Mouse (Mus musculus): ENCODE measurements around the gene Kctd6. TPM values are rescaled to one million over a fixed set of nuclear protein-coding genes. Genes with fewer than 3 reads are reported as not detected.
A peak's percentile ranks its signal among the peaks of the same experiment; 100 is the strongest.
"Not testable (repeated sequence)": the region's sequence is repeated elsewhere in the genome, so short reads cannot be mapped to it uniquely, and the experiment has no call there.

Gene Kctd6
- 1 to 10 TPM; 8.8 to 9.3 TPM for total RNA-seq (2021)
- long read RNA-seq, experiment 1, transcript Kctd6-201 (3 exons, 1,650 nt): major isoform, 18 of 20 reads
- long read RNA-seq, experiment 1, partial matches to known transcripts: 0 of 20 reads
- long read RNA-seq, experiment 1, other reads (novel, unspliced or antisense): 2 of 20 reads
- long read RNA-seq, experiment 2, transcript Kctd6-201 (3 exons, 1,650 nt): major isoform, 12 of 13 reads
- long read RNA-seq, experiment 2, partial matches to known transcripts: 0 of 13 reads
- long read RNA-seq, experiment 2, other reads (novel, unspliced or antisense): 1 of 13 reads

DNA sequence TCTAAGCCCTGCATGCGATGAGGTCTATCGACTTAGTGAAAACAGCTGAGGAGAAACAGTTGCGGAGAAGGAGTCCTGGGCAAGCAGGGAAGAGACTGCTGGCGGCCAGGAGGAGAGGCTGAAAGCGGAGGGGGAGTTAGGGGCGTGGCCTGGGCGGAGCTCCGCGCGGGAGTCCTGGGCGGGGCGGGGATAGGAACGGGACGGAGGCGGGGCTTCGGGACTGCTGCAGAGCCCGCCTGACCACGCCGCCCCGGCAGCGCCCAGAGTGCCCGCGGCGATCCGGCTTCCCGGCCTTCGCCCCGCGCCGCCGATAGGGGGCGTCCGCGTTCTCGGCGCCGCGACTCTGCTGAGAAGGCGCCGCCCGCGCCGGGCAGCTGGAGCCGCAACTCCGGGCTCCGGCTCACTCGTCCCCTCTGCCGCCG is at the start of gene Kctd6:
Gene Kctd6, plus strand, starts transcription at position 338 of the 422 bp plus-strand sequence.
- DNase-seq: peak; percentile 100

DNA sequence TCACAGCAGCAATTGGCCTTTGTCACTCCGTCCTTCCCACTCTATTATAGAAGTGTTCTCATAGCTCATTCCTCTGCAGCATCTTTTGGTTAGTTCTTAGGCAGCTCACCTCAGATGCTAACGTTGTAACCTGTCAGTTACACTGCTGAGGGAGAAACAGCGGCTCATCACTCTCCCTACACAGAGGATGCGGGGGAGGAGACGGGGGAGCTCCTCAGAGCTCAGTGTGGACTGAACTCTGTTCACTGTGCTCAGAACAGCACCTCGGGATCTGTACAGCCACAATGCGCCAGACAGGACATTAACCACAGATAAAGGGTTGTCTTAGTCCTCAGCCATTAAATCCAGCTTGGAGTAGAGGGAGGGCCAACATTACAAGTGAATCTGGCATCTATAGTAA is 49.5 kb upstream of the Kctd6 start:
- DNase-seq: no peak

DNA sequence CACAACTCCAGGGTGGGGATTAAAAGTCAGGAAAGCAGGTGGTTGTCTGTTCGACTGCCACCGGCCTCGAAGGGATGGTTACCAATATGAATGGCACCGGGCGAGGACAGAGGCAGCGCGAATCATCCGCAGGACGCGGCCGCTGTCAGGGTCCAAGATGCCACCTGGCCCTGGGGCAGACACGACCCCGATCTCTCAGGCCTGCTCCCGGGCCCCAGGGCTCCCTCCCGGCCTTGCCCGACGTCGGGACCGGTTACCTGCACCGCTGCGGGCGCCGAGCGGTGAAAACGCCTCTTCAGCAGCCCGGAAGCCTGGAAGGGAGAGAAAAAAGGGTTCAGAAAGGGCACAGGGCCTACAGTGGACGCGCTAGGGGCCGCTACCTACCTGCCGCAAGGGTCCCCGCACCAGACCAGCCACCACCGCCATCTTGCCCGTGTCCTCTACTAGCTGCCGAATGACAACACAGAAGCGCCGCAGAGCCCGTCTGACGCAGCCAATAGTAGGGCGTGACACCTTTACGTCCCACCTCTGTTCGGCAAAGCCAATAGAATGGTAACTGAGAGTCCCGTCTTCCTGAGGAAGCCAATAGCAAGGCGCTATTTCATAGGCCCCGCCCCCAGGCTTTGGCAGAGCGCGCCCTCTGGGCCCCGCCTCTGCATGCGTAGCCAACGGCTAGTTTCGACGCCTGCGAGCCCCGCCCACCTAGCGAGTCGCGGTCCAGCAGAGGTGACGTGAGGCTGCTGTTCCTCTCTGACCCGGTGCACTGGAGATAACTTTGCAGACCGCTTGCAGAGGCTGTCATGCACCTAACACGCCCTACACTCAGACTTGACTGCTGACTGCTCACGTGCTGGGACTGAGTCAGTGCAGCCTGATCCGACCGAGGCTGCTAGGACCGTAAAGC is 41.2 kb upstream of the Kctd6 start, which contains the start of gene Pdhb:
Gene Pdhb, minus strand, starts transcription at position 519 of the 904 bp plus-strand sequence.
- peak; percentile 98 for DNase-seq

DNA sequence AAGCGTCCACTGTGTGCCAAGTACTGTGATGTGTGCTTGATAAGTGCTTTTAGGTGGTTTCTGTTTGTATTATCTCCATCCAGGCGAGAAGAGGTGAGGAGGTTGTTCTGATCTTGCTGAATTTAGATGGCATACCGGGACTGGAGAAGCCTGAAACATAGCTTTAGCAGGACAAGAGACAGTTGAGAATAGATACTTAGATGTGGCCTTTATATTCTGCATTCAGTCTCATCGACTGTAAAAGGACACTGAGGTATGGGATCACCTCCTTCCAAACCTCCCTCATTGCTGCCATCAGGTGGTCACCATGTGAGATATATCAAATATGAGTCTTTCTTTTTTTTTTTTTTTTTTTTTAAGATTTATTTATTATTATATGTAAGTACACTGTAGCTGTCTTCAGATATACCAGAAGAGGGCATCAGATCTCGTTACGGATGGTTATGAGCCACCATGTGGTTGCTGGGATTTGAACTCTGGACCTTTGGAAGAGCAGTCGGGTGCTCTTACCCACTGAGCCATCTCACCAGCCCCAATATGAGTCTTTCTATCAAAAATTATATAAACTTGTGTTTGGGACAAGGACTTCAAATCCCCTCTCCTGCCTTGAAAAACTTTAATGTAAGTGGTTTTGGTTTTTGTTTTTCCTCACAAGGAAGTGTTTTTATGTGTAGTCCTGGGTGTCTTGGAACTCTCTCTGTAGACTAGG is 40.2 kb upstream of the Kctd6 start:
- not testable (repeated sequence) for DNase-seq

DNA sequence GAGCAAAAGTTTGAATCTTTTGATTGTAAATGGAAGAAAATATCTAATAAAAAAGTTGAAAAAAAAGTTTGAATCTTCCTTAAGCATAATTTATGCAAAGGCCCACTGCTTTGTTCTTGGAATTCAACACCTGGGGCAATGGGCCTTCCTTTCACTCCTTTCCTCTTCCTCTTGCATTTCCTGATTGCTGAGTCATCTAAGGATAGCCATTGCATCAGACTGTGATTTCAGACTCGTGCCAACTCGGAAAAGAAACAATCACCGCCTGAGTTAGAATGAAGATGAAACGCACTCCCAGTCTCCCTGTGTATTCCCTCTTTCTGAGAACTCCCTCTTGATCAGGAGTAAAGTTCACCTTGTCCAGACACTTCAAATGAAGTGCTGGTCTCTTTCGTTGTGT is 39.3 kb upstream of the Kctd6 start:
- DNase-seq: no peak

DNA sequence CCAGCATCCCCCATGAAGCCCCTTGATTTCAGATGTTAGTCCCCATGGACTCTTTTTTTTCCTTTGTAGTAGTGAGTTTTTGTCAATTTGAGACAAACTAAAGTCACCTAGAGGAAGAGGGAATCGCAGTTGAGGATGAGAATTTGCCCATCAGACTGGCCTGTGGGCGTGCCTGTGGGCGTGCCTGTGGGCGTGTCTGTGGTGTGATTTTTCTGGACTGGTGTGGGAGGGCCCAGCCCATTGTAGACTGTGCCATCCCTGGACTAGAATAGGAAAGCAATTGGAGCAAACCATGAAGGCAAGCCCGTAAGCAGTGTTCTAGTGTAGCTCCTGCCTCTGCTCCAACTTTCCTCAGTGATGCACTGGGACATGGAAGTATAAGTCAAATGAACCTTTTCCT is 37.7 kb upstream of the Kctd6 start:
- peak; percentile 19 for DNase-seq

DNA sequence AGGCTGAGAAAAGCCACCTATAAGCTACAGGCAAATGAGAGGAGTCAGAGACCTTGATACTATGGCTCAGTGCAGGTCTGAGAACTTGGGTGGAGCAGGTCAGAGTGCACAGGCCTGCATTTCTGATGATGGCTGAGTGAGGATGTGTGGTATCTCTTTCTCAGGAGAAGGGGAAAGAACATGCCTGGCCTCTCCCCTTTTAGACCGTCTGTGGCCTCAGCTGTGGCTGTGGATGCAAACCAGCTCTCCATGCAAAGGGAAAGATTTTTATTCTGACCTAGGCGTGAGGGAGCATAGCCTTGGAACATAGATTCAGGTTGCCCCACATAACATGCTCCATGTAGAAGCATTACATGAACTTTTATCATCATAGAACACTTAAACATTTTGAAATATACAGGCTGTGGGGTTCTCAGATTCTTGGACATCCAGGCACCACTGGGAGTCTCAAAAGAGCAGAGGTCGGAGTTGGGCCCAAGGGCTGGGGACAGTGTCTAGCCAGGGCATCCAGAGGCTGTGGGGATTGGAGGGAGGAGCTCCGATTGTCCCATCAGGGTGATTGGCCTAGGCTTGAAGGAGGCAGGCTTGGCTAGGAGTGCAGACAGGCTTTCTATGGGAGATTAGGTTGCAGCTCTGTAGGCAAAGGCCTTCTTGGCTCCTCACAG is 33.4 kb upstream of the Kctd6 start:
- no peak for DNase-seq

DNA sequence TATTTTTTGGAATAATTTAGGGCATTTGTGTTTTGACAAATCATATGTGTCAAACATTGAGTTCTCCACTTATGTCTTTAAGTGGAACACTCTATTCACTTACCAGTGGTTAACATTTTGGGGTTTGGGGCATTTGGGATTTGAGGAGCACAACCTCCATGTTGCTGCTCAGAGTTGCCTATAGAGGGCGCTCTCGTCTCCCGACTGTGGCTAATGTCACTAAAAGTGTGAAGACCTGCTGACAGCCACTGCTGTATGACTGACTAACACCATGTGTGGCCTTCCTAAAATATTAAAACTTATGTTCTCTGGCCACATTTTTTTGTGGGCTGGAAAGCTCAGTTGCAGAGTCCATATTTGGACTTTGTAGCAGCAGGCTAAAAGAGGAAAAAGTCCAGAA is 30.6 kb upstream of the Kctd6 start:
- DNase-seq: no peak

DNA sequence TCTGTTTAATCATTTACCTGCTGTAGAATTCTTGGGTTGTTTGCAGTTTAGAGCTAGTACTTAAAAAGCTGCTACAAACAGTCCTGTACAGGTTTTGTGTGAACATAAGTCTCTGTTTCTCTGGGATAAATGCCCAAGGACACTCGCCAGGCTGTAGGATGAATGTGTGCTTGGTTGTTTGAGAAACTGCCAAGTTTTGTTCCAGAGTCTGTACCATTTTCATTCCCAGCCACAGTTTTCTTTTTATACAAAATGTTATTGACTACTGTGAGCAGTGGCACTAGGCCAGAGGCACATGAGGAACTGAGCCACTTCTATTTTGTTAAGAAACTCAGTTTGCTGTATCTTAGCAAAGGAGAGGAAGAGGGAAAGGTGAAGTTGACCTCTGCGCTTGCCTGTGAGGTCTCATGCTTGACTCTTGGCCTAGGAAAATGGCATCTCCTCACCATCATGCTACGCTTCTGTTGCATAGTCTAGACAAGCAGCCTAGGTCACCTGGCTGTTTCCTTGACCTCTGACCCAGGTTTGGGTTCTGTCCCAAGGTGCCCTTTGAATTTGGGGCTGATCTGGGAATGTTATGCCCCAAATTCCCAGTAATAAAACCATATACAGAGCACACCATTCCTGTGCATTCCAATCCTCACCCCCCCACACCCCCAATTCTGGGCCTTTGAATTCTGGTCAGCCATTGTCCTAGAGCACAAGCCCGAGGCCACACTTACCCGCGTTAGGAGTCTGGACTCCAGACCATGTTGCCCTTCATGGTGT is 27.5 kb upstream of the Kctd6 start:
- no peak for DNase-seq

DNA sequence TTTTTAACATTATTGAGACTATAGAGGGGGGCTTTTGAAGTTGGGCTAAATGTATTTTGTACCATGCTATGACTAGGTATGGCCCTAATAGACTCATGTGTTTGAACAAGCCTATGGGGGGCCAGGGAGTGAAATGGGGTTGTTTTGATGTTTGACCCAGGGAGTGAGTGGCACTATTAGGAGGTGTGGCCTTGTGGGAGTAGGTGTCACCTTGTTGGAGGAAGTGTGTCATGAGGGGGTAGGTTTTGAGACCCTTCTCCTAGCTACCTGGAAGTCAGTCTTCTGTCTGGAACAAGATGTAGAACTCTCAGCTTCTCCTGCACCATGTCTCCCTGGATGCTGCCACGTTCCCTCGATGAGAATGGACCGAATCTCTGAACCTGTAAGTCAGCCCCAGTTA is 23.4 kb upstream of the Kctd6 start:
- DNase-seq: no peak

DNA sequence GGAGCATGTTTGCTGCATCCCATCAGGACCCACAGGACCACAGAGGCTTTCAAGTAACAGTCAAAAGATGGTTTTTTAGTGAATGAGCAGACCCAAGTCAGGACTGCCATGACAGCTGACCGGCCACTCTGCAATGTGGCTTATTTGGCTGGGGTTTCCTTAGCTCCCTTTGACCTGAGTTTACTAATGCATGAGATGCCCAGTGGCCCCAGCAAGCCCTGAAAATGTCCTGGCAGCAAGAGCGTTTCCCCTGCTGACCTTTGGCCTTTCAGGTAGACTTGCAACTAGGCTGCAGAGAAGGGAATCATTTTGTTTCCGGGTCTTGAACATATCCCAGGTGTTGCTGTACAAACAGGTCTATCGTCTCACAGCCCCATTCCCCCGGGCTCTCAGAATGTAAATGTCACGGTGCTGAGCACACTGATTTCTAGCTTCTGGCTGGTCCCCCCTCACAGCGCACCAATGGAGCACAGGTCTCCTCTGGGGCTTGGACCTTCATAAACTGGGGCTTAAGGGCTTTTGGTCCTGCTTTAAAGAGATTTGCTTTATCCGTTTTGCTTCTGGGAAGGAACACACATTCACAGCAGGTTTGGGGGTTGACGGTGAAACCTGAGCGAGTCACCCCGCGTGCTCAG is 22.5 kb upstream of the Kctd6 start:
- DNase-seq: no peak

DNA sequence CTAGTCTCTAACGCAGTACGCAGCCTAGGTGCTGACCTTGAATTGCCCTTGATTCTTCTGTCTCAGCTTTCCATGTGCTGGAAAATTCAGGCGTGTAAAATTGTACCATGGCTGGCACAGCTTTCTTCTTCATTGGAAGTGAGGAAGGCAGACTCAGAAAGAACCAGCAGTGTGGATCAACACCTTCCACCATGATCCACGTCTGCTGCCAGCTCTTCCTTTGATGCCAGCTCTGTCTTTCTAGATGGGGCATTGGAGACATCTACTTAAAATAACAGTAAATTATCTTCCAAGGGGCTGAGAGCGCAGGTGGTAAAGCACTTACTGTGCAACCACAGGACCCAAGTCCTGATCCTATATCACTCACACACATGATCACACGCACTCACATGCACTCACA is 21.2 kb upstream of the Kctd6 start:
- no peak for DNase-seq

DNA sequence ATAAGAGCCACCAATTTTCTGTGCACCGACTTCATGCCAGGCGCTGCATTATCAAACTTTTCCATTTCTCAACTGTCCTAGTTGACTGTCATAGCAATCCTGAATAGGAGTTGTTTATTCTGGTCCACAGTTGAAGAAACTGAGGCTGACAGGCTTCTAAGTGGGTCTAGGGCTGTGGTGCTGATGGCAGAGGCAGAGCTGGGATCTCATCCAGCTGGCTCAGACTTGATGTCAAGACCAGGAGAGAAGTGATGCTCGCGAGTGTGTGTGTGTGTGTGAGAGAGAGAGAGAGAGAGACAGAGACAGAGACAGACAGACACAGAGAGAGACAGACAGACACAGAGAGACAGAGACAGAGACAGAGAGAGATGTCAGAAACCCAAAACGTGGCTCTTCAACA is 13.2 kb upstream of the Kctd6 start:
- DNase-seq: no peak

DNA sequence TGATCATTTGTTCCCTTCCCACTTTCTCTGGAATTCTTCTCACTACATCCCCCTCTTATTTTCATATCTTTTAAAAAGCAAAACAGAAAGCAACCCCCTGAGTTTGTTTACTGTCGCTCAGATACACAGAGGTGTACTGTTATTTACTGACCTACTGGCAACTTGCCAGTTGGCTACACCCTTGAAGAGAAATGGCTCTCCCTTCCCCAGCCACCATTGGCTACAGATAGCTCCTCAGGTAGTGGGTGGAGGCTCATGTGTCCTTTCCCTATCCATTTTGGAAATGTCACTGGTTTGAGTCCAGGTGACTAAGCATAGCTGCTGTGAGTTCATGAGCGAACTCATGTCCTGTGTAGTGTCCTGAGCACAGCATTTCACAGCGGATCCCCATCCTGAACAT is 12.2 kb upstream of the Kctd6 start:
- DNase-seq: no peak

DNA sequence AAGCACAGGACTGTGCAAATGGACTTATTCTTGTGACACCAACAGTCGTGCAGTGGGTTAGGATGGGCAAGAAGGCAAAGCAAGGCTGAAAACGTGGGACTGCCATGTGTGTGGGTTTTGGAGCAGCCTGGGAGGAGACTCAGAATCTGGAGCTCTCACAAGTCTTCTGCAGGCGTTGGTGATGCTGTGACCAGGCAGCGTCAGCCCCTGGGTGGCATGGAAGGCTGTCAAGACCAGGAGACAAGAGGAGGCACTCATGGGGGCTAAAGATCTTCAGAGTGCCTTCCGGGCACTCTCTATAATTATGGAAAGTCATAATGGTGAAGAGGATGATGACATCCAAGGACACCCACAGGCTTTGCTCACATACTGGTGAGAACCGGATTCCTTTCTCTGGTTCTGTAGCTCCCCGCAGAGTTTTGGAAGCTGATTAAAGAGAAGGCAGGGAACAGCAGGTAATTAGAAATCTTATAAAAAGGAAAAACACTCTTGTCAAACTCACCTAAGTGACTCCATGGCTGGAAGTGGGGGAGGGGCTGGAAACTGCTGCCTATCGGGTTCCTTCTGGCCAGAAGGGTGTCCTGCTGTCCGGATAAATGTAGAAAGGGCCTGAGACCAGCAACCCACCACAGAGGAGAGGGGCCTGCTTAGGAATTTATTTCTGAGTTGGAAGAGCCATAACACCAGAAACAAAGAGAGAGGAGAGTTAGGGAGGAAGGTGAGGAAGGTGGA is 7.6 kb upstream of the Kctd6 start:
- DNase-seq: no peak

DNA sequence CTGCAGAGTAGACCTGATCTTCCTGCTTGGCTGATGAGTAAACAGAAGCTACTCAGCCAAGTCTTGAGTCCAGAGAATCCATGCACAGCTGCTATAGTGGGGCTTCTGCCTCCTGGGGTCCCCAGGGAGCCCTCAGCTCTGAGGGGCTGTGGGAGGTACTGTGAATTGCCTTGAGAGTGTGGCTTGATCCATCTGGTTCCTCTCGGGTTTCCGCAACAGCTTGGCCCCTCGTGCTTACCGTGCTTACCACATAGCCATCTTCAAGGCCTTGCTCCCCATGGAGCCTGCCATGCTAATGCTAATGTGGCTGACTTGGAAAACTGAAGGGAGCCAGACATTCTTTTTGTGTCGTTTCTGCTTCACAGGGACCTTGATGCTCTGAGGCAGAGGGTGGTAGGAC is 6.8 kb upstream of the Kctd6 start:
- DNase-seq: no peak

DNA sequence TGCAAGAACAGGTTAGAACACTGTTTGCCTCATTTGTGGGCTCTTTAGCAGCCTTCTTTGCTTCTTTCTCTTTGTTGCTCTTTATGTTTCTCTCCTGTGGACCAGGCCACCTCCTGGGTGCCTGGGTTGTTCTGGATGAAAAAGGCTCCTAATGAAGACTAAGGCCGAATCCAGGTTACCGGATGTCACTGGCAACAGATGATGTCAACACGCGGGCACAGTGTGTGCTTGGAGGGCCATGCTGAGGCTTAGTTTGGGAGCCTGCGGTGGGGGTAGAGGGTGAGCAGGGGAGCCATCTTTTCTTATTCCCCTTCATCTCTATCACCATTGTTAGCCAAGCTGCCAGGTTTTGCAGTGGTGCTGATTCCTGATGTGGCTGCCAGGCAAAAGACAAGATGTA is 6.4 kb upstream of the Kctd6 start:
- no peak for DNase-seq

DNA sequence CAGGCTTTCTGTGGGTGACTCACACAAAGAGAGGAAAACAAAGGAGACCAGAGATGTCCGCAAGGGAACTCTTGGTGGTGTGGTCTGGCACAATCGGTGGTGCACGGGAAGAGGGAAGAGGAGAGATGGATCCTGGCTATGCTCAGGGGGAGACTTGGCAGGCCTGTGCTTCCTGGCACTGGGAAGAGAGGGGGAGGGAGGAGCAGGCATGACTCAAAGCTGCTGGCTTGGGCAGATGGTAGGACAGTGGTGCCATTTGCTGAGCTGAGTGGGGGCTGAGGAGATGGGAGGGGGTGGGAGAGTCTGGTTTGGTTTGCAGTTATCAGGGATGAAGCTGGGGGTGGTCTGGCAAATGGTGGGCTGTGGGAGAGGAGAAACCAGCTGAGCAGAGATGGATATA is 5.1 kb upstream of the Kctd6 start:
- DNase-seq: no peak

DNA sequence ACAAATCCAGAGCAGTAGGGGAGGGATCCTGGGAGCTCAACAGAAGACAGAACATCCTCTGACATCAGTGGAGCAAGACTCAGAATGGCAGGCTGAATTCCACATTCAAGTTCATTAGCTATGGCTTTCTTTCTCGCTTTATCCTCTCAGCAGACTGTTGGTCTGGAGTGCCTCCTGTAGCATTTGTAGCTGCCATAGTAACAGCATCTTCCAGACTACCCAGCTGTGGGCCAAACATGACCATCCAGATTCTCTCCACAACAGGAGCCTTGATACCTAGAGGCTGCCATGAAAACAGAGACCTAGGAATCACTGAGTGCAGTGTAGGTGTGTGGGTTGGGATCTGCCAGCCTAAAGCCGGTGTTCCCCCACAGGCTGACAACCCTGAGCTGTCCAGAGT is 4.0 kb upstream of the Kctd6 start:
- no peak for DNase-seq

DNA sequence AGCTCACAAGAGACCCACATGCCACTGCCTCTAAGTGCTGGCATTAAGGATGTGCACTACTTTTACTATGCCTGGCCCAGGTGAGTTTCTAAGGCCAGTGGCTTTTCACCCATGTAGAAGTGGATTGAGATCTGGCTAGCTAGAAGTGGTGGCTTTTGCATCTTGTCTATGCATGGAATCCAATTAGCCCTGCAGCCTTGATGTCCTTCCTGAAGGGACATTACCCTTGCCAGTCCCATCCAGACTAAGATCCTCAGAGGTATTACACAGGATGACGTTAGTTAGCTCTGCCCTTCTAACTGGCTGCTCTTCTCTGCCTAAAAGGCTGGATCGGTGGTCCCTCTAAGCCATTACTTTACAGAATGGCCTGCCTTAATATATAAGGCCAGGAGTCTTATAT is 944 bp upstream of the Kctd6 start:
- DNase-seq: no peak
